Mouse (Mus musculus) spleen, embryonic (tissue): ENCODE results near the gene Rprd2.

Experiments used
- CTCF ChIA-PET: fragments of 350-600 bp; sonication (Branson Sonifier 250); formaldehyde crosslinking; loops from one replicate; lab custom pipeline; 2022; lab: Charles Lee

The Rprd2 gene

DNA sequence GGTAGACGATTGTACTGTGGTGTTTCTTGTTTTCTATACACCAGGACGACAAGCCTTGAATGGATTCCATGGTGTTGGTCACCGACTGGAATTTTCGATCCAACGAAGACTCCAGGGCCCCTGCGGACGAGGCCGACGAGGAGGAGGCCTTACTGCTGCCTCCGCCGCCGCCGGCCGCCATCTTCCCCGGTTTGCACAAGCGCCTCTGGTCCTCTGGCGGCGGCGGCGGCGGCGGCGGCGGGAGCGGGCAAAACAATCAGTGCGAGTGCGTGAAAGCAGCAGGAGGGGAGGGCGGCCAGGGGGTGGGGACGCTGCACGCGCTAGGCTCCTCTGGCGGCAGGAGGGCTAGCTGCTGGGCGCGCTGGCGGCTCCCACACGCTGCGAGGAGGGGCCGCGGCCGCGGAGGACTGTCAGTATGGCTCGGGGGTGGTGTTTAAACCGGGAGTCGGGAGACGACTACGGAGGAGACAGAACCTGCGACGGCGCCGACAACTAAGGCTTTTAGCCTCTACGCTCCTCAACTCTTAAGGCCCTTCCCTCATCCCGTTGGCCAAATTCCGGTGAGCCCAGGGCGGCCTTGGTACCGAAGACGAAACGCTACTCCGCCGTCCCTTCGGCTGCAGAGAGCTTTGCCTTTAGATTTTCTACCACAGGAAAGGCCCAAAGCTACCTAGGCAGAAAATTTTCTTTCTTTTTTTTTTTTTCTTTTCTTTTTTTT is at the start of gene Rprd2:
Rprd2 (minus strand) TSS at position 293 of the 718 bp plus-strand sequence.
- CTCF ChIA-PET, result interaction anchor here (0.6 kb wide), 1 partner anchor 168 kb away, joined by 7 read pairs; no protein-coding TSS in a partner anchor

DNA sequence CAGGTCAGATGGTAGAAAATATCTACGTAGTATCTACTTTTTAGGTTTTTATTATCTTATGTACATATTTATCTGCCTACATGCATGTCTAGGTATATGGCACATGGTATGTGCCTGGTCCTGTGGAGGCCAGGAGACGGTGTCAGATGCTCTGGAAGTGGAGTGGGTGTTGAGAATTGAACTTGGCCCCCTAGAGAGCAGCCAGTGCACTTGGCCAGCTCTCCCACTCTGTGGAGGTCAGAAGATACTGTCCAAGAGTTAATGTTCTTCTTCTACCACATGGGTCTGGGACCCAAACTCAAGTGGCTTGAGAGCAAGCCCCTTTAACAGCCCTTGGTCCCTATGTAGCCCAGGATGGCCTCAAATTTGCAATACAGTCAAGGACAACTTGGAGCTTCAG is 48.7 kb upstream of the Rprd2 start:
- CTCF ChIA-PET, result no interaction called here

DNA sequence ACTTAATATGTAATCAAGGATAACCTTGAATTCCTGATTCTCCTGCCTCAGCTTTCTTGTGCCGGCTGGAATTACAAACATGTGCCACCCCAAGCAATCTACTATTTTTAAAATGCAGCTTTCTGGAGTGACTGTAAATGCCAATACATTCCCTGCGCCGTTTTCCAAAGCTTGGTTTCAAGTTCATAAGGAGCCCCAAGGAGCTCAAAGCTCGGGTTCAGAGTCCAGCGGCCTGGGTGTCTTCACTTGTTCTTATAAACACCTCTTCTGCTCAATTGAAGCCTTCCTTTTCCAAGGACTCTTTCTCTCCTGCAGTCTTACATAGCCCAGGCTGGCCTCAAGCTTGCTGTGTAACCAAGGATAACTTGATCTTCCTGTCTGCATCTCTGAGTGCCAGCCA is 47.4 kb upstream of the Rprd2 start:
- CTCF ChIA-PET, result interaction anchor here (0.7 kb wide), 1 partner anchor 351 kb away, joined by 3 read pairs; no protein-coding TSS in a partner anchor

DNA sequence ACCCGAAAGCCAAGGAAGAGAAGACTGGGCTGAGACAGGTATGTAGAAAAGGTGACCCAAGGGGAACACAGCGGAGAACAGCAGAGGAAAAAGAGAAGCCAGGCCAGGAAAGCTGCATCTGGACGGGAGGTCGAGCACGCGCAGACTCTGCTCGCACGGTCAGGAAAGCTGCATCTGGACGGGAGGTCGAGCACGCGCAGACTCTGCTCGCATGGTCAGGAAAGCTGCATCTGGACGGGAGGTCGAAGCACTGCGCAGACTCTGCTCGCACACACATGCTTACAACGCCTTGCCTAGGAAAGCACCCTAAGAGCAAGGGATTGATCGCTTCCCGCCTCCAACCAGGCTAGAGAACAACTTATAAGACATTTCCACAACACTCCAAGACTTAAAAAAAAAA is 46.9 kb upstream of the Rprd2 start:
- CTCF ChIA-PET, result no interaction called here

DNA sequence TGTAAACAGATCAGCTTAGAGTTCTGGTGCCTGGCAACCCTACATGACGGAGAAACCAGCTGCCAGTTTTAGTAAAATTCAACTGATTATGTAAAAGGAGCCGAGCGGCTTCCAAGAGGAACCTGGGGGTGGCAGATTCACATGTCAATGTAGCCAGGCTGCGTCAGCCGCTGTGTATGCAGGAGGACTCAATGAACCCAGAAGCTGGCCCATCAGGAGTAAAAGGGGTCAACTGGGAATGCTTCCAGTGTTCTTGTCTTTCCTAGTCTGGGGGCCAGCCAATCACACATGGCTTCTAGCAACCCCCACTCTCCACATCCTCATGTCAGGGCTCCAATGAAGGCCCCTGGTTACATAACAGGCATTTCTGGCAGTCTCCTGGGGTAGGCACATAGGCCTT is 46.4 kb upstream of the Rprd2 start:
- CTCF ChIA-PET, result interaction anchor here (0.7 kb wide), 1 partner anchor 166 kb away, joined by 4 read pairs; no protein-coding TSS in a partner anchor

DNA sequence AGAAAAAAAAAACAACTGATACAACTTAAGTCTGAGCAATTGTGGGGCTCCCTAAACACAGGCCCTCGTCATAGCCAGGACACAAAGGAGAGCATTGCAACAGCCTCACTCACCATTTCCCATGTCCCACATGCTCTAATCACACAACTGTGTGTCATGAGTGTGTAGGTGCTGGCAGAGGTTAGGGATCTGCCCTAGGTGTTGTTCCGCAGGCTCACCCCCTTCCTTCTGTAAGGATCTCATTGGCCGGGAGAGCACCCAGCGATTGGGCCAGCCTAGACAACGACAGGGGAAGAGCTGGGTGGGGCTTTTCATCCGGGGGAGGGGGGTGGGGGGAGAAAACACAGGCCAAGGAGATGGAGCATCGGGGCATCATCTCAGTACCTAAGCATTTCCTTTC is 44.9 kb upstream of the Rprd2 start:
- CTCF ChIA-PET, result interaction anchor here (0.7 kb wide), 1 partner anchor 44 kb away, joined by 3 read pairs; no protein-coding TSS in a partner anchor

DNA sequence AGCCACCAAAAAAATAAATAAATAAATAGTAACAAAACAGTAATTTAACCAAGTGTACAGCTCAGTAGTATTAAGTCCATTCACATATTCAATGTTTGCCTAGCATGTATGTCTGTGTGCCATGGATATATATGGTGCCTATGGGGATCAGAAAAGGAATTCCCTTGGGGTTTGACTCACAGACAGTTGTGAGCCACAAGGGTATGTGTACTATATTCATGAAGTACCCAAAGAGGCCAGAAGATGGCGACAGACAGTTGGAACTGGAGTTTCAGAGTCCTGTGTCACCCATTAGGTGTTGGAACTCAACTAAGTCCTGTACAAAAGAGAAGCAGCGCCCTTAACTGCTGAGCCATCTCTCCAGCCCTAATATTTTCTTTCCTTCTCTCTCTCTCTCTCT is 43.1 kb upstream of the Rprd2 start:
- CTCF ChIA-PET, result interaction anchor here (0.6 to 0.7 kb wide), 3 partner anchors 9 to 99 kb away, joined by 3 to 8 read pairs (median 3); no protein-coding TSS in a partner anchor

DNA sequence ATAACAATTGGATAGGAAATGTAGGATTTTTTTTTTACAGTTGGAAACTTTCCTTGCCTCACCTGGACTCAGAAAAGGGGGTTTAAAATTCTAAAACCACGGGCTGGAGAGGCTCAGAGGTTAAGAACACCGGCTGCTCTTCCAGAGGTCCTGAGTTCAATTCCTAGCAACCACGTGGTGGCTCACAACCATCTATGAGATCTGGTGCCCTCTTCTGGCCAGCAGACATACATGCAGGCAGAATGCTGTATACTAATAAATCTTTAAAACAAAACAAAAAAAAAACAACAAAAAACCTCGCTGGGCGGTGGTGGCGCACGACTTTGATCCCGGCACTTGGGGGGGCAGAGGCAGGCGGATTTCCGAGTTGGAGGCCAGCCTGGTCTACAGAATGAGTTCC is 42.6 kb upstream of the Rprd2 start:
- CTCF ChIA-PET, result interaction anchor here (0.5 to 1.0 kb wide), 3 partner anchors 46 to 375 kb away, joined by 3 to 4 read pairs (median 3); no protein-coding TSS in a partner anchor

DNA sequence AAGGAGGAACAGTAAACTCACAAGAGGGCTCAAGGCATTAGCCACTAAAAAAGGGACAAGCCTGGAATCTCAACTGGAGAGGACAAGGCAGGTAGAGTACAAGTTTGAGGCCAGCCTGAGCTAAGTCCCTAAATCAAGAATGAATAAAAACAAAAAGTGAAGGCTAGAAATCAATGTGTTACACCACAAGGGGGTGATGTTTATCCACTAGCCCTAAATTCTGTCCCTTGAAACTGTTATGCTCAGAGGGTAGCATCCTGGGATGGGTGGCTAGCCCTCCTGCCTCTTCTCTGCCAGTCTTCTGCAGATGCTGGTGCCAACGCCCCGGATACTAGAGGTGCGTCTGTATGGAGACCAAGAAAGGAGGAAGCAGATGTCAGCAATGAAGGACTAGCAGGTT is 41.7 kb upstream of the Rprd2 start:
- CTCF ChIA-PET, result no interaction called here

DNA sequence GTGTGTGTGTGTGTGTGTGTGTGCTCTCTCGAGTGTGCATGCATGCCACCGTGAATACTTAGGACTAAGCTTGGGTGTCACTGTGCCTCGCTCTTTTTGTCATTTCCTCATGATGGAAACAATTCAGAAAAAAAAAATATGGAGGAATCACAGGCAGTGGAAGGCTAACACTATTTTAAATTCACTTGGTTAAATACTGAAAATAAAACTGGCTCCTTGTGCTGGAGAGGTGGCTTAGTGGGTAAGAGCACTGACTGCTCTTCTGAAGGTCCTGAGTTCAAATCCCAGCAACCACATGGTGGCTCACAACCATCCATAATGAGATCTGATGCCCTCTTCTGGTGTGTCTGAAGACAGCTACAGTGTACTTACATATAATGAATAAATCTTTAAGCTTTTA is 39.6 kb upstream of the Rprd2 start:
- CTCF ChIA-PET, result interaction anchor here (0.6 kb wide), 1 partner anchor 77 kb away, joined by 3 read pairs; no protein-coding TSS in a partner anchor

DNA sequence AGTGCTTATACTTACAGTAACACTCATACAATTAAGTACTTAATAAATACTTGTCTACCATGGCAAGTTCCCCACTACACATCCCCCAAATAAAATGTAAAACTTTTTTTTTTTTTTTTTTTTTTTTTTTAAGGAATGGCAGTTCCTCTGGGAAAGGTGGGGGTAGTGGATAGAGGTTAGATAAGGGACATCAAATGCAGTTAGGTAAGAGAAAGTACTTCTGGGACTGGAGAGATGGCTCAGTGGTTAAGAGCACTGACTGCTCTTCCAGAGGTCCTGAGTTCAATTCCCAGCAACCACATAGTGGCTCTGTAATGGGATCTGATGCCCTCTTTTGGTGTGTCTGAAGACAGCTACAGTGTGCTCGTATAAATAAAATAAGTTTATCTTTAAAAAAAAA is 38.4 kb upstream of the Rprd2 start:
- CTCF ChIA-PET, result interaction anchor here (0.6 kb wide), 1 partner anchor 74 kb away, joined by 6 read pairs; no protein-coding TSS in a partner anchor

DNA sequence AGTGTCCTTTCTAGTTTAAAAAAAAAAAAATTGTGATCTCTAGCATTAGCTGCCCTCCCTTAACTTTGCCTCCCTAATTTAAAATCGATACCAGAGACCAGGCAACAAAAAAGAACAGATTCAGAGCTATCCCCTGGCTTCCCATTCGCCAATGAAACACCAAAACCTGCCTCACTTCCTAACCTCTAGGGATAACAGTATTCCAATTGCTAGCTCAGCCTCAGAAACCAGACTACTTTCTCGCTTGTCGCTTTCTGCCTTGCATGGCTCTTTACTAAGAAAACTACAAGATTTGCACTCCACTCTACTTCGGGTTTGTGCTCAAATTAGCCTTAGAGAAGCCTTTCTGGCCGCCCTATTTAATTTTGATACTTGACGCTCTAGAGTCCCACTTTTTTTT is 37.5 kb upstream of the Rprd2 start:
- CTCF ChIA-PET, result interaction anchor here (0.6 kb wide), 2 partner anchors 98 to 738 kb away, joined by 6 to 7 read pairs; partner anchors contain the start of gene Polr3gl

DNA sequence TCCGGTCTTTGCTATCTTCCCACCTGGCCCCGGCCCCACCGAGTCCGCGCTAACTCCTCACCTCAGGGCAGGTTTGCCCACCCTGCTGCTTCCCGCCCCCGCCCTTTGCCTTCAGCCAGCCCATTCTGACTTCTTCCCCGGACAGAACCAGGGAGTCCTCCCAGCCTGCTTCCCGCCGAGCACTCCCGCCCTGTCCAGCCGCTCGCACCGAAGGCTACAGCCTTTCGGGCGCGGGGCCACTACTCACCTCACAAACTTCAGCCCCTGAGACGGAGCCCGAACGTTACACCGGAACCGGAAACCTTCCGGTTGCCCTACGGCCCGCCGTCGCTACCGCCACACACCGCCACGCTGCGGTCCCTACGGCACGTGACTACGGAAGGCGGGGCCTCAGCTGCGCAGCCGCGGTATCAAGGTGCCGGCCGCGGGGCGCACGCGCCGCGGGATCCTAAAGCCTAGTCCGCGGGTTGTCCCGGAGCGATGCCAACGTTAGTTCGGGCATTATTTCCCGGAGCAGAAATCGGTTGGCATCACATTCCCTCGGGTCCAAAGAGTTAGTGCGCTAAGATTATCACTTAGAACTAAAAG is 36.9 kb upstream of the Rprd2 start, which contains the start of gene Prpf3:
Prpf3 (minus strand) TSS at position 384 of the 588 bp plus-strand sequence.
- CTCF ChIA-PET, result interaction anchor here (0.6 to 0.7 kb wide), 4 partner anchors 98 to 738 kb away, joined by 6 to 7 read pairs (median 6); partner anchors contain the start of gene Polr3gl

DNA sequence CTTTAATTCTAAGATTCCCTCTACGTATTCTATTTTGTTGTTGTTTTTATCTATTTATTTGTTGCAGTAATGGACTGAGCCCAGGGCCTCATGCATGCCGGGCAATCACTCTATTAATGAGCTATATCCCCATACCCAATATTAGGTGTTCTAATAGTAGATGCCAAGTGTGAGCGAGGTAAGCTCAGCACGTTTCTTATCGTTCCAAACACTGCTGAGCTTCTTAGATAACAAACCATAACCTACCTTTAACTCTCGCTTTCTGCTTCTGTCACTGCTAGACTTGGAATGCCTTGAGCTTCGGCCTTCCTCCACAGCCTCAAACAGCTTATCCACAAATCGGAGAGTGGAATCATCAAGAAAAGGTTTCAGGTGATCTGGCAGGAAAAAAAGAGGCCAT is 32.7 kb upstream of the Rprd2 start:
- CTCF ChIA-PET, result interaction anchor here (0.7 kb wide), 1 partner anchor 12 kb away, joined by 3 read pairs; no protein-coding TSS in a partner anchor

DNA sequence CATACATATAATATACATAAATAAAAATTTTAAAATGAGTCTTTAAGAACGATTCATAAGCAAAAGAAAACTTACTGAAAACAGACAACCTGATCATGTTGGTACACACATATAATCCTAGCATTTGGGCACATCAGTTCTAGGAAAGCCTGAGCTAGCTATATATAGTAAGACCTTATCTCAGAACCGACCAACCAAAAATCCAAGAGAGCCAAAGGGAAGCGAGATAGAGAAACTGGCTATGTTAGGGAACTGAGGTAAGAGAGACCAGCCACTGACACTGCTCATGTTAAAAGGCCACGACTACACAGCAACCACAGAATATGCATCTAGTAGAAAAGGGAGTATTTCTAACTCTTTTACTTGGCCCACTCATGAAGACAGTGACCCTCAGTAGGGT is 31.9 kb upstream of the Rprd2 start:
- CTCF ChIA-PET, result interaction anchor here (0.7 kb wide), 2 partner anchors 11 to 156 kb away, joined by 3 to 4 read pairs; no protein-coding TSS in a partner anchor

DNA sequence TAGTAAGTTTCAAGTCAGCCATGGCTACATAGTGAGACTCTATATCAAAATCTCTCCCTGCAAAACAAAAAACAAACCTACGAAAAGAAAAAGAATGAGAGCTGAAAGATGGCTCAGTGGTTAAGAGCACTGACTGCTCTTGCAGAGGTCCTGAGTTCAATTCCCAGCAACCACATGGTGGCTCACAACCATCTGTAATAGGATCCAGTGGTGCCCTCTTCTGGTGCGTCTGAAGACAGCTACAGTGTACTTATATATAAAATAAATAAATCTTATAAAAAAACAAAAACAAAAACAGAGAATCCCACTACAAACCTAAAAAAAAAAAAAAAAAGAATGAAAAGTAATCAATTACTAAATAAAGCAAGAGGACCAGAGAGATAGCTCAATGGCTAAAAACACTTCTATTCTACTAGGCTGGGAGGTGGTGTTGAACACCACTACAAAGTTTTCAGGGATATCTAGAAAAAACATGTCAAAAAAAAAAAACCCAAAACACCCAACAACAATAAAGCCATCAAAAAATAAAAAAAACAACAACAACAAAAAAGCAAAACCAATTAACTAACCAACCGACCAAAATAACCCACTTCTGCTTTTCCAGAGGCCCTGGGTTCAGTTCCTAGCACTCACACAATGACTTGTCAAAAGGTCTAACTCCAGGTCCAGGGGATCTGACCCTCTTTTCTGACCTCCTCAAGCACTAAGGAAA is 24.0 kb upstream of the Rprd2 start:
- CTCF ChIA-PET, result interaction anchor here (1.2 kb wide), 1 partner anchor 63 kb away, joined by 4 read pairs; no protein-coding TSS in a partner anchor

DNA sequence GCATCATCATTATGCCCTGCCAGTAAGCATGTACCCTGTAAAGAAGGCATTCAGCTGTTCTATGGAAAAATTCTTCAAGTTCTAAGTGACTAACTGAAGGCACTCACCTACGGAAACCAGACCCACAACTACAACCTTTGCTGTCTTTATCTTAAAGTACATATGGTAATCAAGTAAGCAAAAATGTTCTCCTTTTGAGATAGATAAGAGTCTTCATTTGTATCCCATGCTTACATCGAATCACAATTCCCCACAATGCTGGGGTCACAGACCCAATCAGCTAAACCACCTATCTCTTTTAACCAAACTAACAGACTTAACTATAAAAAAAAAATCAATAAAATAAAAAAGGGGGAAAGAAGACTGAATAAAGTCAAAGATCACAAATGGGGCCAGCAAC is 20.6 kb upstream of the Rprd2 start:
- CTCF ChIA-PET, result interaction anchor here (0.7 kb wide), 1 partner anchor 12 kb away, joined by 3 read pairs; no protein-coding TSS in a partner anchor

DNA sequence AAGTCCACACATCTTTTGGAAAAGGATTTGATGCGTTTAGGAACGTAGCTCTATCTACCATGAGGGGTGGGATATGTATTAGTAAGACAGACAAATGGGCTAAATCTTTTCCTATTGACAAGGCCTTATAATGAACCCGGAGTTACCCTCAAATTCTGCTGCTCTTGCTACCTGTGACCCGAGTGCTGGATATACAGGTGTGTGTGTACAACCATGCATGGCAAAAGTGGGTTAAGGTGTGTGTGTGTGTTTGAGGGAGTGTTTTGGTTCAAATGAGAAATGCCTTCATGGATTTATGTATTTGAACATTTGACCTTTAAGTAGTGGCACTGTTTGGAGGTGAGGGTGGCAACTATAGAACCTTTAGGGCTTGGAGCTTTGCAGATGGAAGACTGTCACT is 10.4 kb upstream of the Rprd2 start:
- CTCF ChIA-PET, result interaction anchor here (0.5 kb wide), 1 partner anchor 14 kb away, joined by 6 read pairs; no protein-coding TSS in a partner anchor

DNA sequence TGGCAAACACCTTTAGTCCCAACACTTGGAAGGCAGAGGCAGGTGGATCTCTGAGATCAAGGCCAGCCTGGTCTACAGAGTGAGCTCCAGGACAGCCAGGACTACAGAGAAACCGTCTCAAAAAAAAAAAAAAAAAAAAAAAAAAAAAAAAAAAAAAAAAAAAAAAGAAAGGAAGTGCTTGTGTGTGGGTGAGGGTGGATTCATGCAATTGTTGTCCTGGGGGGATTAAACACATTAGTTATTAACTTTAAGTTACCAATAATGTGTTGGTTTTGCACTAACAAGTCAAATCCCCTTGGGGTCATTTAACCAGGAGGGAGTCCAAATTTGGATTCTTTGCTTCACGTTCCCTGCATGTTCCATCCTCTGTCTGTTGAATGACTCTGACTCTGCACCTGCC is 7.6 kb upstream of the Rprd2 start:
- CTCF ChIA-PET, result interaction anchor here (0.9 kb wide), 1 partner anchor 9 kb away, joined by 3 read pairs; no protein-coding TSS in a partner anchor

DNA sequence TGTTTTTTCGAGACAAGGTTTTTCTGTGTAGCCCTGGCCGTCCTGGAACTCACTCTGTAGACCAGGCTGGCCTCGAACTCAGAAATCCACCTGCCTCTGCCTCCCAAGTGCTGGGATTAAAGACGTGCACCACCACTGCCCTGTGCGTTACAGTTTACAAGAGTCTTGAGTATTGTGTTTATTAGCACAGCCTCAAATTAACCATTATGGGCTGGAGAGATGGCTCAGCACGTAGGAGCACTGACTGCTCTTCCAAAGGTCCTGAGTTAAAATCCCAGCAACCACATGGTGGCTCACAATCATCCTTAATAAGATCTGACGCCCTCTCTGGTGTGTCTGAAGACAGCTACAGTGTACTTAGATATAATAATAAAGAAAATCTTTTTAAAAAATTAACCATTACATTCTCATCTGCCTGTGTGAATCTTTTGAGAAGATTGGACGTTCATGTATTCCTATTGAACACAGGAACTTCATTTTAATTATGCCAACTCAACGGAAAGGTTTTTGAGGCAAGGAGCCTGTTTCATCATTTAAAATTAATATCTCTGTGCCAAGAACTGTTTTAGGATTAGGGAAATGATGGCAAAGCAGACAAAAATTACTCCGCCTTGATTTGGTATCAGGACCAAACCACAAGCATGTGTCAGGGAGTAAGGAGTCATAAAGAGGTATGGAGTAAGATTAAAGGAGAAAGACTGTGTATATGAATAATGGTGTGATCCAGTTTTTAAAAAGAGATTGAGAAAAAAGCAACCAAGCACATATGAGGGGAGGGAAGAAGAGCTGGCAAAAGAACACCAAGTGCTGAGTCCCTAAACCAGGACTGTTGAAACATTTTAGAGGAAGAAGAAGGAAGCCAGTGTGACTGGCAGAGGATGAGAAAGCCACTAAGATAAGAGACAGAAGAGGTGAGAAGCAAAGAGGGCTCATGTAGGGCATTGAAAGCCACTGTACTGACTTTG is 1.7 kb upstream of the Rprd2 start:
- CTCF ChIA-PET, result interaction anchor here (0.5 kb wide), 1 partner anchor 44 kb away, joined by 3 read pairs; no protein-coding TSS in a partner anchor
